Mouse (Mus musculus) G1E (cell line): ENCODE data around the gene Ap1g1.

ENCODE experiments used
- CTCF ChIP-seq: IDR thresholded peaks from 2 replicates; pipeline ENCODE4 v1.5.1; 2012; ENCODE audit warnings: low read depth, low read length, inconsistent platforms, mixed read lengths
- GATA1 ChIP-seq: IDR thresholded peaks from 2 replicates; pipeline ENCODE4 v1.6.1; 2012; ENCODE audit warnings: borderline replicate concordance, low read length, inconsistent platforms, mixed read lengths

DNA sequence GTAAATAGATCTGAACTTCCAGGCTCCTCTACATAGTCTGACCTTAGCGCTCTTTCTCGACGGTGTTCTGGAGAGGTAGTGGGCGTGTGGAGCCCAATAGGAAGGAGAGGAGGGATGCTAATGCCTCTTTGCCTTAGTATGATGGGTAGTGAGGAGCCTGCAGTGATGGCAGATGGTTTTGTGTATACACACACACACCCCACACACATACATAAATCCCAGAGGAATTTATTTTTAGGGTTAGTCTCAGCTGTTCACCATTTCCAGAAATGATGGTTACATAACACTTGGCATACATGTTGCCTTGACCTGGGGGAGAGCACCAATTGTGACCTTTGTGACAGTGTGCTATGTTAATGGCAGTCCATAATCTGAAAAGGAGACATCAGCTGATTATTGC lies 87.2 kb downstream of the Ap1g1 start:
- no peak for TF ChIP-seq CTCF
- no peak for TF ChIP-seq GATA1
